Mouse (Mus musculus) lung, embryonic 15.5 days (tissue): Measurements from ENCODE around the gene Fam71e1. TPM values are rescaled to one million over a fixed set of nuclear protein-coding genes. Genes with fewer than 3 reads are reported as not detected.

ENCODE experiments used
- ATAC-seq: fragments of 200-750 bp; cut with Nextera tagmentation; 2 replicates; pipeline ENCODE4 v1.8.0; 2017; ENCODE audit warnings: moderate number of reproducible peaks, borderline replicate concordance; ENCODE audit not compliant: low FRiP score, low TSS enrichment; ENCODE audit errors: extremely low read depth
- H3K27ac ChIP-seq: fragments of 300-500 bp; sonication (generic); 2 replicates; pipeline ENCODE4 v1.5.1; 2015; ENCODE audit warnings: moderate library complexity, mild to moderate bottlenecking, inconsistent platforms
- H3K27me3 ChIP-seq: fragments of 300-500 bp; sonication (generic); 2 replicates; pipeline ENCODE4 v1.6.1; 2015; ENCODE audit warnings: inconsistent platforms
- H3K36me3 ChIP-seq: fragments of 300-500 bp; sonication (generic); 2 replicates; pipeline ENCODE4 v1.6.1; 2015; ENCODE audit warnings: inconsistent platforms
- H3K4me1 ChIP-seq: fragments of 300-500 bp; sonication (generic); 2 replicates; pipeline ENCODE4 v1.6.1; 2015; ENCODE audit warnings: inconsistent platforms
- H3K4me2 ChIP-seq: fragments of 300-500 bp; sonication (generic); 2 replicates; pipeline ENCODE4 v1.6.1; 2015; ENCODE audit warnings: inconsistent platforms, mild to moderate bottlenecking, moderate library complexity
- H3K4me3 ChIP-seq: fragments of 300-500 bp; sonication (generic); 2 replicates; pipeline ENCODE4 v1.5.1; 2015; ENCODE audit warnings: mild to moderate bottlenecking, inconsistent platforms
- H3K9ac ChIP-seq: fragments of 300-500 bp; sonication (generic); 2 replicates; pipeline ENCODE4 v1.6.1; 2015; ENCODE audit warnings: inconsistent platforms
- H3K9me3 ChIP-seq: fragments of 300-500 bp; sonication (generic); 2 replicates; pipeline ENCODE4 v1.6.1; 2016; ENCODE audit warnings: inconsistent platforms
- WGBS: fragments of 180-500 bp; shearing (Covaris S2); methylation state at CpG from one replicate; pipeline ENCODE4 v1.1.7; 2015; 5-methylcytosine and 5-hydroxymethylcytosine counted together
- polyA plus RNA-seq: library from polyadenylated mRNA; unstranded; fragments of >200 nt; fragmentation: Nextera tagmentation; extraction: Ambion mirVana; gene quantifications from 2 replicates; pipeline ENCODE4 v1.2.1, GENCODE M21; 2015

Fam71e1 gene
- polyA plus RNA-seq, 1 experiment from 2014 or later = 11.1 TPM

GRCm38 (mm10) chr7:44521710-44522109 is 25.3 kb downstream of the Fam71e1 start:
- no peak overlapping the region for H3K4me3 ChIP-seq
- no peaks in the 10 kb centered on the region for H3K36me3 ChIP-seq
- 0 out of 2 replicates have a peak, but pooled peaks have one; percentile 15 for ATAC-seq
- peak overlapping the region; percentile 36 for H3K4me2 ChIP-seq
- H3K4me1 ChIP-seq = peaks cover 22% of the 10 kb centered on the region
- H3K9me3 ChIP-seq = no peaks in the 10 kb centered on the region
- H3K9ac ChIP-seq = 0 out of 2 replicates have a peak overlapping the region, but pooled peaks have one; percentile 14
- no peak overlapping the region for H3K27ac ChIP-seq
- H3K27me3 ChIP-seq = peaks cover 47% of the 10 kb centered on the region
- WGBS = 2% methylated on average over 20 of the region's 20 CpGs

GRCm38 (mm10) chr7:44523056-44523455 is 26.7 kb downstream of the Fam71e1 start:
- H3K4me2 ChIP-seq = no peak overlapping the region
- H3K27ac ChIP-seq = no peak overlapping the region
- H3K36me3 ChIP-seq = no peaks in the 10 kb centered on the region
- H3K9me3 ChIP-seq = no peaks in the 10 kb centered on the region
- H3K27me3 ChIP-seq = peaks cover 55% of the 10 kb centered on the region
- no peak overlapping the region for H3K4me3 ChIP-seq
- ATAC-seq = no peak
- 64% methylated on average over 2 of the region's 2 CpGs for WGBS
- peaks cover 27% of the 10 kb centered on the region for H3K4me1 ChIP-seq
- H3K9ac ChIP-seq = no peak overlapping the region

DNA sequence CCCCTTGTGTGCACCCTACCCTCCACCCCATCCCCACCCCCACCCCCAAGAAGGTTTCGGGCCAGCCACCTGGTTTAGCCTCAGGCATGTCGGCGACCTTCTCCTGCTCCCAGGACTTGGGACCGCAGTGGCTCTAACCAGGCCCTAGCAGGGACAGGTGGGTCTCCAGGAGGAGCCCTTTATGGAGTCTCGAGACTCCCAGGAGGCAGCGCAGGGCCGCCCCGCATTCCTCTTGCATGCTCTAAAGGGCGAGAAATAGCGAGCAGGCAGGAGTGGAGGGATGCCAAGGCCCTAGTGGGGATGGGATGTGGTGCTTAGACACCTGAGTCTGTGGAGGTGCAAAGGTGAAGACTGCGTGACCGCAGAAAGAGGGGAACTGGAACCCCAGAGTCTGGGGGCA is 28.1 kb downstream of the Fam71e1 start, which contains the start of gene Mybpc2:
TSS of gene Mybpc2 (minus strand) at position 155 of the 400 bp plus-strand sequence.
- H3K4me3 ChIP-seq = peak within 1 kb of the TSS; percentile 4; the same call in 1 of the 2 replicates
- H3K27me3 ChIP-seq = peaks cover 64% of the 10 kb centered on the region
- H3K4me2 ChIP-seq = peak within 1 kb of the TSS; percentile 56
- no peak for ATAC-seq
- peak within 1 kb of the TSS; percentile 25; the same call in 1 of the 2 replicates for H3K9ac ChIP-seq
- H3K36me3 ChIP-seq = no peaks in the 10 kb centered on the region
- WGBS = 20% methylated on average over 12 of the region's 12 CpGs
- peaks cover 28% of the 10 kb centered on the region for H3K4me1 ChIP-seq
- no peaks in the 10 kb centered on the region for H3K9me3 ChIP-seq
- H3K27ac ChIP-seq = peak within 1 kb of the TSS; percentile 72

DNA sequence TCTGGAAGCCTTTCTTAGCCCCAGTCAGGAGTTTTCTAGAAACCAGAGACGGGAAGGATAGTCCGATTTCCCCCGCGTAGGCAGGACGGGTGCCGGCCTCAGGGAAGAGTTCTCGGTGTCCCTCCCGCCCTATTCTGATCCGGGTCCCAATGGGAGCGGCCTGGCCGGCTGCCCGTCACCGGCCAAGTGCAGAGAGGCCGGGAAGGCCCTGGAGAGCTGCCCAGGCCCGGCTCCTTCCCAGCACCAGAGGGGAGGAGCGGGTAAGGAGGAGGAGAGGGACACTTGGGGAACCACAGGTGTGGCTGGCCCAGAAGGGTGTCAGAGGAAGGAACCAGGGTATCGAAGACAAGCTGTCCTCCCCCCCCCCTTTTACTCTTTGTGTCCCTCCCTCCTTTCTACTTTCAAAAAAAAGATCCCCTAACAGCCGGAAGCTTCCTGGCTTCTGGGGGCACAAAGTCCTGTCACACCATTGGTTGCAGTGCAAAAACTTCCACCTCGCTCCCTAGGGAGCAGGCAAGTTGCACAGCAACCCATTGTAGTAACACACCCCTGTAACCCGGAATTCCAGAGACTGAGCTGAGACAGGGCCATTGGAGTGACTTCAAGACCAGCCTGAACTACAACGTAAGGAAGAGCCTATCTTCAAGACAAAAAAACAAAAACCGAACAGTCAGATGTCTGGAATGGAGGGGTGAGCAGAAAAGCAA is 28.9 kb downstream of the Fam71e1 start:
- 12% methylated on average over 22 of the region's 22 CpGs for WGBS
- H3K9ac ChIP-seq = peak overlapping the region; percentile 25; the same call in 1 of the 2 replicates
- H3K4me2 ChIP-seq = peak overlapping the region; percentile 56
- no peaks in the 10 kb centered on the region for H3K36me3 ChIP-seq
- peaks cover 65% of the 10 kb centered on the region for H3K27me3 ChIP-seq
- H3K27ac ChIP-seq = peak overlapping the region; percentile 72
- H3K4me1 ChIP-seq = peaks cover 28% of the 10 kb centered on the region
- ATAC-seq = peak; percentile 59; the same call in 1 of the 2 replicates
- no peaks in the 10 kb centered on the region for H3K9me3 ChIP-seq
- peak overlapping the region; percentile 4; the same call in 1 of the 2 replicates for H3K4me3 ChIP-seq

GRCm38 (mm10) chr7:44526414-44527154 is 30.2 kb downstream of the Fam71e1 start:
- H3K36me3 ChIP-seq = no peaks in the 10 kb centered on the region
- 86% methylated on average over 14 of the region's 14 CpGs for WGBS
- no peak overlapping the region for H3K4me3 ChIP-seq
- H3K27me3 ChIP-seq = peaks cover 58% of the 10 kb centered on the region
- no peak overlapping the region for H3K4me2 ChIP-seq
- no peaks in the 10 kb centered on the region for H3K9me3 ChIP-seq
- H3K27ac ChIP-seq = no peak overlapping the region
- ATAC-seq = no peak
- peaks cover 25% of the 10 kb centered on the region for H3K4me1 ChIP-seq
- H3K9ac ChIP-seq = no peak overlapping the region

DNA sequence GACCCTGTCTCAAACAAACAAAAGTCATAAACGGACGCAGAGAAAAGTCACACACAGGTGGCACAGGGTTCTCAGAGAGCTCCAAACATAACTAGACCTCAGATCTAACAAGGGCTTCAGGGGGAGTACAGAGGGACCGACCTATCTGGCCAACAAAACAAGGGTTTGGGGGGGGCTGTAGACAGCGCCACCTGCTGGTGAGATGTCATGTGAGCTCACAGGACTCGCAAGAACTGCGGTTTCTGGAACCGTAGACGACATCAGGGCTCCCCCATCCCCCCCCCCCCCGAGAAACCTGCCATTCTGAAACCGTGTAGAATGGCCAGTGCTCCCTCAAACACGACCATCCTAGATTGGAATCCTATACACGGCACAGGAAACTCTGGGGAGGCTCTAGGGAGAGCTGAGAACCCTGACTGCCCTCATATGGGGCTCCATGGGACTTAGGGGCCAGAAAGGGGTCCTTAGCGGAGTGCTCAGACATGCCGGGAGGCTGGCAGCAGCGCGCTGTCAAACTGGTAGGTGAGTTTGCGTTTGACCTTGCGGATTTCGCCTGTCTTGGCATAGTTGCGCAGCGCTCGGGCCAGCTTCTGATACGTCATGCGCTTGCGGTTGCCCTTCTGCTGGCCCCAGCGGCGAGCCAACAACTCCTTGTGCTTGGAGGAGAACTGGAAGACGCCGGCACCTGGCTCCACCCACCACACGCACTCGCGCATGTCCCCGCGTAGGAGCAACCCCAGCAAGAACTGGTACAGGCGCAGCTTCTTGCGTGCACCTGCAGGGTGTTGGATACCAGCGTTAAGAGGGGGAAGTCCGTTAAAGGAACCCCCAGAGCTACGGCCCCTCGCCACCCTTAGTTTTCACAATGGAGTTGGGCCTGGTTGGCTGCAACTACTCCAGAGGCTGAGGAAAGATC is 31.4 kb downstream of the Fam71e1 start:
- 0 out of 2 replicates have a peak overlapping the region, but pooled peaks have one; percentile 27 for H3K9ac ChIP-seq
- H3K36me3 ChIP-seq = 0 out of 2 replicates have a peak, but pooled peaks cover 4% of the 10 kb centered on the region
- ATAC-seq = no peak
- no peaks in the 10 kb centered on the region for H3K9me3 ChIP-seq
- peaks cover 47% of the 10 kb centered on the region for H3K27me3 ChIP-seq
- H3K4me2 ChIP-seq = peak overlapping the region; percentile 65
- WGBS = 5% methylated on average over 40 of the region's 40 CpGs
- H3K27ac ChIP-seq = 0 out of 2 replicates have a peak overlapping the region, but pooled peaks have one; percentile 1
- peaks cover 21% of the 10 kb centered on the region for H3K4me1 ChIP-seq
- H3K4me3 ChIP-seq = peak overlapping the region; percentile 32

- ATAC-seq = no peak
- H3K4me2 ChIP-seq = no peak overlapping the region
- no peak overlapping the region for H3K4me3 ChIP-seq
- peaks cover 30% of the 10 kb centered on the region for H3K27me3 ChIP-seq
- no peaks in the 10 kb centered on the region for H3K9me3 ChIP-seq
- no peak overlapping the region for H3K27ac ChIP-seq
- WGBS = 64% methylated on average over 5 of the region's 5 CpGs
- peaks cover 17% of the 10 kb centered on the region; the same call in 1 of the 2 replicates for H3K36me3 ChIP-seq
- peaks cover 17% of the 10 kb centered on the region for H3K4me1 ChIP-seq
- no peak overlapping the region for H3K9ac ChIP-seq
These were observed 33.1 kb downstream of the Fam71e1 start for GRCm38 (mm10) chr7:44529518-44529917.

- peaks cover 7% of the 10 kb centered on the region for H3K4me1 ChIP-seq
- H3K9ac ChIP-seq = no peak overlapping the region
- H3K27ac ChIP-seq = no peak overlapping the region
- no peak overlapping the region for H3K4me3 ChIP-seq
- H3K27me3 ChIP-seq = peaks cover 30% of the 10 kb centered on the region
- no peaks in the 10 kb centered on the region for H3K9me3 ChIP-seq
- no peak overlapping the region for H3K4me2 ChIP-seq
- WGBS = 78% methylated on average over 3 of the region's 3 CpGs
- H3K36me3 ChIP-seq = peaks cover 23% of the 10 kb centered on the region
- no peak for ATAC-seq
These were observed 34.1 kb downstream of the Fam71e1 start for GRCm38 (mm10) chr7:44530507-44530906.

DNA sequence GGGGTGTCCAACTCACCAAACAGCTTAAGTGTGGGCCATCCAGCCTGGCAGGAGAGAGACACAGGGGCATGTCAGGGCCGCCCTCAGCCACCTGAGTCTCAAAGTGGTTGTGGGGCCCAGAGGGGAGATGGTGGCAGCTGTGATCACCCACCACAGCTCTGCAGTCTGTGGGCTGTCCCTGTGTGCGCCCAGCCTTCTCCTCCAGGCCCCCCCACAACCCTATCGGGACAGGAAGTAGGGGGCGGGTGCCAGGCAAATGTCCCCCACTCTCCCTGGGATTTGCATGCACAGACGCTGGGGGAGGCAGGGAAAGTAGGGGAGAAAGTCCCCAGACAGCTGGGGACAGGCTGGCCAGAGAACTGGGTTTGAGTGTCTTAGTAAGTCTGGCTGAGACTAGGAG is 34.8 kb downstream of the Fam71e1 start:
- no peak overlapping the region for H3K27ac ChIP-seq
- 41% methylated on average over 5 of the region's 5 CpGs for WGBS
- no peak overlapping the region for H3K9ac ChIP-seq
- no peak overlapping the region for H3K4me2 ChIP-seq
- H3K4me1 ChIP-seq = peaks cover 5% of the 10 kb centered on the region
- ATAC-seq = no peak
- H3K4me3 ChIP-seq = no peak overlapping the region
- H3K9me3 ChIP-seq = no peaks in the 10 kb centered on the region
- peaks cover 28% of the 10 kb centered on the region for H3K27me3 ChIP-seq
- peaks cover 30% of the 10 kb centered on the region for H3K36me3 ChIP-seq

GRCm38 (mm10) chr7:44531946-44532732 is 35.8 kb downstream of the Fam71e1 start, which contains the start of gene Spib:
Gene Spib (minus strand): TSS chr7:44532071.
- WGBS = 88% methylated on average over 4 of the region's 4 CpGs
- H3K4me3 ChIP-seq = no peak within 1 kb of the TSS
- no peak for ATAC-seq

More at GRCm38 (mm10) chr7:44531946-44532732, 35.8 kb downstream of the Fam71e1 start, which contains the start of gene Spib:
- H3K27ac ChIP-seq = no peak within 1 kb of the TSS
- H3K36me3 ChIP-seq = peaks cover 37% of the 10 kb centered on the region
- peaks cover 18% of the 10 kb centered on the region for H3K27me3 ChIP-seq
- peaks cover 5% of the 10 kb centered on the region for H3K4me1 ChIP-seq
- H3K9me3 ChIP-seq = no peaks in the 10 kb centered on the region
- H3K9ac ChIP-seq = no peak within 1 kb of the TSS
- no peak within 1 kb of the TSS for H3K4me2 ChIP-seq
